Mouse (Mus musculus): ENCODE results near the gene Naa25. TPM values are rescaled to one million over a fixed set of nuclear protein-coding genes. Genes with fewer than 3 reads are reported as not detected.

Naa25 gene
- polyA plus RNA-seq, 1 experiment = 22.3 TPM

DNA sequence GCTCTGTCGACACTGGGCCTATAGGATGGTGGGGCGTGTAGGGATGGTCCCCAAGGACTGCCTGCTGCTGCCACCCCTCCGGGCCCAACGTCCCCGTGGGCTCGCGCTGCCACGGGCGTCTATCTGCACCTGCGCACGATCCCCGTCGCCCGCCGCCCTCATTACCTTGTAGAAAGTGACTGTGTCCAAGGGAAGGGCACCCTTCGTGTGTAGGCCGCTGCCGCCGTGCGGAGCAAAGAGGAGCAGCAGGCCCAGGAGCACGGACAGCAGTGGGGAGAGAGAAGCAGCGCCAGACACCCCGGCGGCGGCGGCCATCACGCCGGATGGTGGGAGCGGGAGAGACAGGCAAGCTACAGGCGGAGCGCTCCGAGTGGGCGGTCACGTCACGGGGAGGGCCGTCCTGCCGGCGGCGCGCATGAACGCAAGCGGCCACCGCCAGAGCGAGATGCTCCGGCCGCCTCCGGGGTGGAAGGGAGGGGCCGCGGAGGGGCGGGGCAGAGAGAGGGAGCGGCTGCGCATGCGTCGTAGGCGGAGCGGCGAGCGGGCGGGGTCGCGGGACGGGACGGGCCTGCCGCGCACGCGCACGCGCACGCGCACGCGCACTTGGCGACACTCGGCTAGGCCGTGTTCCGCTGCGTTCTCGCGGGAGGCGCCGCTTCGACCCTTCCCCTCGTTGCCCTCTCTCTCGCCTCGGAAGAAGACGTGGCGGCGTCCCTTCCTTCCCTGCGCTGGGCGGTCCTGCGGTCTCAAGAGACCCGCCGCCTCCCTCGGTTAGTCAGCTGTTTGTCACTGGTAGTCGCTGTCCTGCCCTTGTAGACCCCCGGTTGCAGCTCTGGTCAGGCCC, 54.5 kb downstream of the Naa25 start, which contains the start of gene Erp29:
TSS of gene Erp29 (minus strand) at position 481 of the 844 bp plus-strand sequence.
- Histone ChIP-seq H3K27ac (ENCODE audit: control insufficient read depth, insufficient read depth, low read depth, low read length, poor library complexity) (peak within 1 kb of the TSS; percentile 98), H3K4me1 (ENCODE audit: control insufficient read depth, insufficient read depth, low read length) (peaks cover 3% of the 10 kb centered on the region), H3K4me3 (replicated peaks; ENCODE audit: control insufficient read depth, low read depth, low read length) (peak within 1 kb of the TSS; percentile 98)
- whole genome bisulfite sequencing = under 1% methylated on average over 94 of the region's 97 CpGs
- peak; percentile 95 for TF ChIP-seq POLR2A (IDR thresholded peaks at IDR 0.05; ENCODE audit: borderline replicate concordance, control insufficient read depth, low read depth, low read length)
- no peak; the same call in 1 of the 2 replicates for TF ChIP-seq CTCF (IDR thresholded peaks at IDR 0.05; ENCODE audit: control insufficient read depth, insufficient read depth, low read length)

DNA sequence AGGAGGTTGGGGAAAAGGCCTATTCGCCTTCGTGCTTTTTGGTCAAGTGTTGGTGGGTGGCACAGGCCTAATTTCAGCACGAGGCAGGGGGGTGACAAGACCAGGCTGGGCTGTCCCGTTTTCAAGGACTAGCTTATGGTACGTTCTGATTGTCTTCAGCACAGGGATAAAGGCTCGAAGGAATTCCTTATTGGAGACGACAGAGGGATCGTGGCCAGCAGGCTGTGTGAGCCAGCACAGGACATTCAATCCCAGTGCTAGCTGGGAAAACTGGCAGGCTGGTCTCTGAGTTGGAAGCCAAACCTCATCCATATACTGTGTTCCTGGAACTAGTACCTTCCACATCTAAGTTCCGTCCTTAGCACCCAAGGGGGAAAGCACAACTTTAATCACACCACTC, 55.2 kb downstream of the Naa25 start:
- Histone ChIP-seq H3K27ac (ENCODE audit: control insufficient read depth, insufficient read depth, low read depth, low read length, poor library complexity) (peak overlapping the region; percentile 98), H3K4me3 (replicated peaks; ENCODE audit: control insufficient read depth, low read depth, low read length) (peak overlapping the region; percentile 78), H3K4me1 (ENCODE audit: control insufficient read depth, insufficient read depth, low read length) (peaks cover 3% of the 10 kb centered on the region)
- TF ChIP-seq CTCF (IDR thresholded peaks at IDR 0.05; ENCODE audit: control insufficient read depth, insufficient read depth, low read length) = no peak
- TF ChIP-seq POLR2A (IDR thresholded peaks at IDR 0.05; ENCODE audit: borderline replicate concordance, control insufficient read depth, low read depth, low read length) = no peak
- 4% methylated on average over 9 of the region's 9 CpGs for WGBS

DNA sequence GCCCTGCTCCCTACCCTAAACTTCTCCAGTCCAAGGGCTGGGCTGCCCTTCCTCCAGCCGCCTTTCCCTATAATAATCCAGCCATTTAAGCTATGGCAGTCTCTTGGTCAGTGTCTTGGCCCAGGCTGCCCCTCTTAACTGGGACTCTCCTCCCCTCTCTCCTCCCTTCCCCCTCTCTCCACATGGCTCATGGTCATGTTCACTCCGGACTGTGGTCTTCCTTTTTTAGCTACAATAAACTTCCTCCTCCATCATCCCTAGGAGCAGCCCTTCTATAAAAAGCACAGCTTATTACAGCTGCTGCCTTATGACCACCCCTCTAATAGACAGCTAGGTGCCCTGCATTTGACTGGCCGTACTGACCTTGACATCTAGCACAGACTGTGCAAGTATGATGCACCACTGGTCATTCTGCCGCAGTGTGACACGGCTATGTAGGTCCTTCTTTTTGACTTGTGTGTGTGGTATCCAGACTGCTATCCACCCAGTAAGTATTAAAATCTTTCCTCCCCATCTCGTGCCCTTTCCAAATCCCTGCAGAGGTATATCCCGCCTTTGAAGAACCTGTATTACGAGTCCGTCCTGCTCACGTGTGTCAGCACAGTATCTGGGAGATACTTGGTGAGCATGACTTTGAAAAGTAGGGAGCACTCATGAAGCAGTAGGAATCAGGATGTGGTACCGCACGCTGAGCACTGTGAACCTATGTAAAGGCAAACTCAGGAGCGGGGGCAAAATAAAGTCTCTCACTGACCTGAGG, 56.2 kb downstream of the Naa25 start:
- no peak for TF ChIP-seq POLR2A (IDR thresholded peaks at IDR 0.05; ENCODE audit: borderline replicate concordance, control insufficient read depth, low read depth, low read length)
- Histone ChIP-seq H3K27ac (ENCODE audit: control insufficient read depth, insufficient read depth, low read depth, low read length, poor library complexity) (peak overlapping the region; percentile 20; the same call in 1 of the 2 replicates), H3K4me1 (ENCODE audit: control insufficient read depth, insufficient read depth, low read length) (peaks cover 3% of the 10 kb centered on the region), H3K4me3 (replicated peaks; ENCODE audit: control insufficient read depth, low read depth, low read length) (no peak overlapping the region)
- 85% methylated on average over 13 of the region's 13 CpGs for WGBS

DNA sequence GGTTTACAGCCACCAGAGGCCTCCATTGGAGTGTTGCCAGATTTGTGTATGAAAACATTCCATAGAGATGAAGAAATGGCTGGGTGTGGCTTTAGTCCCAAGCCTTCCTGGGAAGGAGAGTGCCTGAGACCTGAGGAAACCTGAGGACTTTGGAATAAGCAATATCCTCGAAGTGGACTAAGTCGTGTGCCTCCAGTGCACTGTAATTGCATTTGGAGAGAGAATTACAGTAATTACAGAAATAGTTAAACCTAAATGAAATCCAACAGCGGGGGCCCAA, 56.7 kb downstream of the Naa25 start:
- 91% methylated on average over 3 of the region's 3 CpGs for WGBS
- peaks cover 3% of the 10 kb centered on the region for H3K4me1 ChIP-seq (ENCODE audit: control insufficient read depth, insufficient read depth, low read length)
- H3K4me3 ChIP-seq (replicated peaks; ENCODE audit: control insufficient read depth, low read depth, low read length) = no peak overlapping the region
- H3K27ac ChIP-seq (ENCODE audit: control insufficient read depth, insufficient read depth, low read depth, low read length, poor library complexity) = no peak overlapping the region
- TF ChIP-seq POLR2A (IDR thresholded peaks at IDR 0.05; ENCODE audit: borderline replicate concordance, control insufficient read depth, low read depth, low read length) (no peak), CTCF (IDR thresholded peaks at IDR 0.05; ENCODE audit: control insufficient read depth, insufficient read depth, low read length) (no peak)

DNA sequence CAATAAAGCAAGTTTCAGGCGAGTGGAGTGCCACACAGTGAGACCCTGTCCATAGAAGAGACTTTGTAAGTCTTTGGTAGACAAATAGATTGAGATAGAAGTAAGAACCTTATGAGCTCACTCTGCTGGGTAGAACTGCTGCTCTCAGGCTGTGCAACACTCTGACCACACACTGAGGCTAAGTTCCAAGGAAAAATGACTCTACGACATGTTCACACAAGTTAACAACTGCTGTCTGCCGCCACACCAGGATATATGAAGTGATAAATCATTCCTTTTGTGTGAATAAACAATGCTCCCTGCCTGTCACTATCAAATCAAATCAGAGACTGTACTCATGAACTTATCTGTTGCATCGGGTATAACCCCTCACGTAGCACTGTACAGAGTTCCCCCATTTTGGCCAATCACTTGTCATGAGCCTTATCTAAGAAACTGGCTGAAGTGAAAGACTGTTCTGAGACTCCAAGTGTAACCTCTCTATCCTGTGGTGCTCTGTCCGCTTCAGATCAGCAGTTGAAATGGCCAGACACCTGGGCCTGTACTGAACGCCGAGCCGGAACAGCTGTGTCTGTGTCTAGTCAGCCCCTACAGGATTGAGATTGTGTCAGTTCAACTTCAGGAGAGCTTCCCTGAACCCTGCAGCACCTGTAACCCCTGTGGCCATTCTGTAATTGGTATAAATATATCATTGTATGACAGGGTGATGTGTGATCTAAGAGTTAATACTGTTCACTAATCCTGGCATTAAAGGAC, 58.0 kb downstream of the Naa25 start:
- H3K4me1 ChIP-seq (ENCODE audit: control insufficient read depth, insufficient read depth, low read length) = no peaks in the 10 kb centered on the region; the same call in 1 of the 2 replicates
- H3K4me3 ChIP-seq (replicated peaks; ENCODE audit: control insufficient read depth, low read depth, low read length) = no peak overlapping the region
- no peak overlapping the region for H3K27ac ChIP-seq (ENCODE audit: control insufficient read depth, insufficient read depth, low read depth, low read length, poor library complexity)
- TF ChIP-seq POLR2A (IDR thresholded peaks at IDR 0.05; ENCODE audit: borderline replicate concordance, control insufficient read depth, low read depth, low read length) (no peak), CTCF (IDR thresholded peaks at IDR 0.05; ENCODE audit: control insufficient read depth, insufficient read depth, low read length) (no peak)
- WGBS = 70% methylated on average over 9 of the region's 9 CpGs

DNA sequence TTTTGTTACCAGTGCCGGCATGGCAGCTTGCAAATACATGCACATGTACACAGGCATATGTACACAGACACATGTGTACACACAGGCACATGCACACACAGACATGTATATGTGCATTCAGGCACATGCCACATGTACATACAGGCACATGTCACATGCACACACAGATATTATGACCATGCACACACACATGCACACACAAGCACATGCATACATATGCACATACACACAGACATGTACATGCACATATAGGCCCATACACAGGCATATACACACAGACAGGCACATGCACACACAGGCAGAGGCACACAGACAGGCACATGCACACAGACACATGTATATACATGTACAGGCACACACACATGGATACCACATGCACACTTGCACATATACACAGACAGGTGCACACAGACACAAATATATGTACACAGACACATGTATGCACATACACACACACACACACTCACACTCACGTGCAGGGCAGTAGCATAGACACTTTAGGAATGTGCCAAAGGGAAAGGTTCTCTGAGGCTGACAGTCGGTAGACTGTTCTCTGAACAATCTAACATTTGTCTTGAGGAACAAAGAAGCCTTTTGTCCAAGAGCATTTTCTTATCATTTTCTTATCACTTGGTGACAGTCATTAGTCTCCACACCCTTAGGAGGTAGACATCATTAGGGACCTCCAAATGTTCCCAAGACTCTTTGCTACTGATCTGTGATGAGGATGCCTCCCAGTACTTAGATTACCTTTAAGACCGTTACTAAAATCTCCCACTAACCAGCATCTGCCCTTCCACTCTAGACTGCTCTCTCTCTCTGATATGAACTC, 63.8 kb downstream of the Naa25 start:
- H3K27ac ChIP-seq (ENCODE audit: control insufficient read depth, insufficient read depth, low read depth, low read length, poor library complexity) = no peak overlapping the region
- H3K4me3 ChIP-seq (replicated peaks; ENCODE audit: control insufficient read depth, low read depth, low read length) = no peak overlapping the region
- peaks cover 3% of the 10 kb centered on the region; the same call in 1 of the 2 replicates for H3K4me1 ChIP-seq (ENCODE audit: control insufficient read depth, insufficient read depth, low read length)
- WGBS = 66% methylated on average over 4 of the region's 4 CpGs
- TF ChIP-seq CTCF (IDR thresholded peaks at IDR 0.05; ENCODE audit: control insufficient read depth, insufficient read depth, low read length) = no peak
- TF ChIP-seq POLR2A (IDR thresholded peaks at IDR 0.05; ENCODE audit: borderline replicate concordance, control insufficient read depth, low read depth, low read length) = no peak

DNA sequence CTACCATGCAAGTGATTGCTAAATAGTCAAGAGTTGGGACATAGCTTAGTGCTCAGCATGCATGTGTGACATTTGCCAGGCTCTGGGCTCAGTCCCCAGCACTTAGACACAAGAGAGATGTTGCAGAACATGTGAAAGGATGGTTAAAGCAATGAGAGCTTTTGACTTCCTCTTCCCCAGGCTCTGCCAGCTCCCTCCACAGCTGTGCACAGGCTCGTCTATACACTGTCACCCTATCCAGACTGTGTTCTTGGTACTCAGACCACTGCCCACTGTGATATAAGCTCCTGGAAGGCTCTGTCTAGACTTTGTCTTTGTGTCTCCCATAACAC, 64.4 kb downstream of the Naa25 start:
- H3K27ac ChIP-seq (ENCODE audit: control insufficient read depth, insufficient read depth, low read depth, low read length, poor library complexity) = no peak overlapping the region
- WGBS = 3% methylated on average over 1 of the region's 1 CpGs
- peaks cover 3% of the 10 kb centered on the region; the same call in 1 of the 2 replicates for H3K4me1 ChIP-seq (ENCODE audit: control insufficient read depth, insufficient read depth, low read length)
- TF ChIP-seq POLR2A (IDR thresholded peaks at IDR 0.05; ENCODE audit: borderline replicate concordance, control insufficient read depth, low read depth, low read length) = no peak
- TF ChIP-seq CTCF (IDR thresholded peaks at IDR 0.05; ENCODE audit: control insufficient read depth, insufficient read depth, low read length) = no peak
- H3K4me3 ChIP-seq (replicated peaks; ENCODE audit: control insufficient read depth, low read depth, low read length) = no peak overlapping the region

Data from bone marrow, adult 2 months (tissue).